Mouse (Mus musculus) hindbrain, embryonic 16.5 days (tissue): ENCODE data around the gene Aif1. TPM values are rescaled to one million over a fixed set of nuclear protein-coding genes. Genes with fewer than 3 reads are reported as not detected.
"Not testable (repeated sequence)": the region's sequence is repeated elsewhere in the genome, so short reads cannot be mapped to it uniquely, and the experiment has no call there.

Source experiments
- ATAC-seq: fragments of 200-750 bp; cut with Nextera tagmentation; 2 replicates; pipeline ENCODE4 v1.8.0; 2017; ENCODE audit warnings: moderate TSS enrichment, moderate library complexity
- H3K27ac ChIP-seq: fragments of 300-500 bp; sonication (generic); 2 replicates; pipeline ENCODE4 v1.5.1; 2014; ENCODE audit warnings: low read depth, mild to moderate bottlenecking, control low read depth, low read length, moderate library complexity
- H3K27me3 ChIP-seq: fragments of 300-500 bp; sonication (generic); replicated peaks from 2 replicates; pipeline ENCODE4 v1.6.1; 2014; ENCODE audit warnings: low read length; ENCODE audit not compliant: control insufficient read depth, insufficient read depth
- H3K36me3 ChIP-seq: fragments of 300-500 bp; sonication (generic); 2 replicates; pipeline ENCODE4 v1.6.1; 2014; ENCODE audit warnings: mild to moderate bottlenecking, low read length, moderate library complexity, mixed read lengths; ENCODE audit not compliant: control insufficient read depth, insufficient read depth
- H3K4me1 ChIP-seq: fragments of 300-500 bp; sonication (generic); 2 replicates; pipeline ENCODE4 v1.6.1; 2014; ENCODE audit warnings: low read depth, low read length; ENCODE audit not compliant: control insufficient read depth, insufficient read depth
- H3K4me2 ChIP-seq: fragments of 300-500 bp; sonication (generic); 2 replicates; pipeline ENCODE4 v1.6.1; 2014; ENCODE audit warnings: mild to moderate bottlenecking, low read length, control low read depth, moderate library complexity
- H3K4me3 ChIP-seq: fragments of 300-500 bp; sonication (generic); 2 replicates; pipeline ENCODE4 v1.5.1; 2014; ENCODE audit warnings: mild to moderate bottlenecking, low read length, control low read depth, moderate library complexity
- H3K9ac ChIP-seq: fragments of 300-500 bp; sonication (generic); 2 replicates; pipeline ENCODE4 v1.6.1; 2014; ENCODE audit warnings: low read depth, mild to moderate bottlenecking, control low read depth, low read length, moderate library complexity
- H3K9me3 ChIP-seq: fragments of 300-500 bp; sonication (generic); 2 replicates; pipeline ENCODE4 v1.6.1; 2014; ENCODE audit warnings: mild to moderate bottlenecking, low read length, moderate library complexity; ENCODE audit not compliant: control insufficient read depth
- WGBS: fragments of 180-500 bp; shearing (Covaris S2); extraction: QIAGEN DNeasy Blood & Tissue Kit; methylation state at CpG from one replicate; pipeline ENCODE4 v1.1.7; 2014; 5-methylcytosine and 5-hydroxymethylcytosine counted together
- polyA plus RNA-seq: library from polyadenylated mRNA; unstranded; fragments of >200 nt; fragmentation: Nextera tagmentation; extraction: Ambion mirVana; gene quantifications from 2 replicates; pipeline ENCODE4 v1.2.1, GENCODE M21; 2015

Gene Aif1
- polyA plus RNA-seq, 1 experiment from 2014 or later, result 10.1 TPM

- Histone ChIP-seq H3K9me3 (no peaks in the 10 kb centered on the region), H3K9ac (no peak within 1 kb of the TSS), H3K4me3 (no peak within 1 kb of the TSS), H3K4me1 (peaks cover 19% of the 10 kb centered on the region), H3K27ac (no peak within 1 kb of the TSS), H3K36me3 (no peaks in the 10 kb centered on the region), H3K4me2 (no peak within 1 kb of the TSS), H3K27me3 (no peaks in the 10 kb centered on the region)
- WGBS, result 84% methylated on average over 15 of the region's 15 CpGs
- no peak for ATAC-seq
Measured at GRCm38 (mm10) chr17:35131500-35132173, 44.2 kb downstream of the Aif1 start, which contains the start of gene Apom. Gene Apom, minus strand, starts transcription at chr17:35132050.

GRCm38 (mm10) chr17:35131038-35131437, 44.8 kb downstream of the Aif1 start:
- Histone ChIP-seq H3K27ac (no peak overlapping the region), H3K27me3 (no peaks in the 10 kb centered on the region), H3K4me2 (no peak overlapping the region), H3K4me3 (no peak overlapping the region), H3K36me3 (no peaks in the 10 kb centered on the region), H3K9me3 (no peaks in the 10 kb centered on the region), H3K4me1 (peaks cover 16% of the 10 kb centered on the region), H3K9ac (no peak overlapping the region)
- 89% methylated on average over 8 of the region's 8 CpGs for WGBS
- no peak for ATAC-seq

- H3K36me3 ChIP-seq, result no peaks in the 10 kb centered on the region
- no peak overlapping the region for H3K9ac ChIP-seq
- H3K27ac ChIP-seq, result no peak overlapping the region
- no peak overlapping the region for H3K4me3 ChIP-seq
- no peaks in the 10 kb centered on the region for H3K9me3 ChIP-seq
- peaks cover 22% of the 10 kb centered on the region for H3K4me1 ChIP-seq
- no peak overlapping the region for H3K4me2 ChIP-seq
- ATAC-seq, result no peak
- WGBS, result 68% methylated on average over 11 of the region's 11 CpGs
- H3K27me3 ChIP-seq, result no peaks in the 10 kb centered on the region
Measured at GRCm38 (mm10) chr17:35128996-35129395, 46.9 kb downstream of the Aif1 start.

- peaks cover 29% of the 10 kb centered on the region for H3K4me1 ChIP-seq
- no peaks in the 10 kb centered on the region for H3K27me3 ChIP-seq
- H3K4me3 ChIP-seq, result peak overlapping the region; percentile 67
- no peak overlapping the region for H3K27ac ChIP-seq
- H3K36me3 ChIP-seq, result no peaks in the 10 kb centered on the region
- WGBS, result 72% methylated on average over 13 of the region's 13 CpGs
- H3K4me2 ChIP-seq, result peak overlapping the region; percentile 80
- peak overlapping the region; percentile 82 for H3K9ac ChIP-seq
- no peak for ATAC-seq
- no peaks in the 10 kb centered on the region for H3K9me3 ChIP-seq
Measured at GRCm38 (mm10) chr17:35127017-35127416, 48.9 kb downstream of the Aif1 start.

GRCm38 (mm10) chr17:35126206-35126611, 49.7 kb downstream of the Aif1 start, which contains the start of gene D17H6S53E:
Gene D17H6S53E, plus strand, starts transcription at chr17:35126373.
- under 1% methylated on average over 36 of the region's 36 CpGs for WGBS
- peaks cover 29% of the 10 kb centered on the region for H3K4me1 ChIP-seq
- H3K4me2 ChIP-seq, result peak within 1 kb of the TSS; percentile 80
- H3K27ac ChIP-seq, result peak within 1 kb of the TSS; percentile 76
- ATAC-seq, result peak; percentile 58
- H3K4me3 ChIP-seq, result peak within 1 kb of the TSS; percentile 67
- H3K27me3 ChIP-seq, result no peaks in the 10 kb centered on the region
- H3K9ac ChIP-seq, result peak within 1 kb of the TSS; percentile 82
- no peaks in the 10 kb centered on the region for H3K9me3 ChIP-seq
- no peaks in the 10 kb centered on the region for H3K36me3 ChIP-seq

GRCm38 (mm10) chr17:35125578-35125977, 50.3 kb downstream of the Aif1 start:
- peak overlapping the region; percentile 76 for H3K27ac ChIP-seq
- H3K4me2 ChIP-seq, result peak overlapping the region; percentile 80
- no peaks in the 10 kb centered on the region for H3K36me3 ChIP-seq
- whole genome bisulfite sequencing, result 36% methylated on average over 6 of the region's 6 CpGs
- peak overlapping the region; percentile 67 for H3K4me3 ChIP-seq
- no peak for ATAC-seq
- H3K27me3 ChIP-seq, result no peaks in the 10 kb centered on the region
- H3K9ac ChIP-seq, result peak overlapping the region; percentile 82
- H3K9me3 ChIP-seq, result no peaks in the 10 kb centered on the region
- H3K4me1 ChIP-seq, result peaks cover 29% of the 10 kb centered on the region

- Histone ChIP-seq H3K9ac (no peak overlapping the region), H3K9me3 (no peaks in the 10 kb centered on the region), H3K27ac (no peak overlapping the region), H3K4me3 (no peak overlapping the region), H3K36me3 (no peaks in the 10 kb centered on the region), H3K4me1 (peaks cover 34% of the 10 kb centered on the region), H3K27me3 (no peaks in the 10 kb centered on the region), H3K4me2 (no peak overlapping the region)
- ATAC-seq, result no peak
- 88% methylated on average over 1 of the region's 1 CpGs for WGBS
Measured at GRCm38 (mm10) chr17:35125081-35125480, 50.8 kb downstream of the Aif1 start.

- not testable (repeated sequence) for H3K27ac ChIP-seq, H3K27me3 ChIP-seq, H3K9ac ChIP-seq, H3K9me3 ChIP-seq, H3K4me2 ChIP-seq, H3K36me3 ChIP-seq, H3K4me3 ChIP-seq, ATAC-seq
- peaks cover 40% of the 10 kb centered on the region for H3K4me1 ChIP-seq
- 89% methylated on average over 12 of the region's 12 CpGs for WGBS
Measured at GRCm38 (mm10) chr17:35124261-35124896, 51.5 kb downstream of the Aif1 start.

- not testable (repeated sequence) for H3K9ac ChIP-seq, H3K9me3 ChIP-seq, H3K4me2 ChIP-seq, H3K4me3 ChIP-seq, H3K27me3 ChIP-seq, ATAC-seq, H3K27ac ChIP-seq, H3K36me3 ChIP-seq
- WGBS, result 90% methylated on average over 9 of the region's 9 CpGs
- peaks cover 38% of the 10 kb centered on the region for H3K4me1 ChIP-seq
Measured at GRCm38 (mm10) chr17:35123287-35123686, 52.6 kb downstream of the Aif1 start.
